Mouse (Mus musculus) heart, adult 2 months (tissue): ENCODE measurements around the gene Sebox. TPM values are rescaled to one million over a fixed set of nuclear protein-coding genes. Genes with fewer than 3 reads are reported as not detected.
A peak's percentile ranks its signal among the peaks of the same experiment; 100 is the strongest.

Experiments
- DNase-seq, 2 experiments: peaks; one replicate each; pipeline ENCODE4 v3.0.0; 2021
- H3K27ac ChIP-seq: fragments of 200-600 bp; 2 replicates; pipeline ENCODE4 v1.8.1; 2022
- H3K27me3 ChIP-seq: fragments of 200-500 bp; 2 replicates; pipeline ENCODE4 v1.6.1; 2012; ENCODE audit warnings: mild to moderate bottlenecking, low read length, inconsistent platforms, mixed read lengths; ENCODE audit not compliant: control insufficient read depth, insufficient read depth
- H3K36me3 ChIP-seq: fragments of 200-500 bp; 2 replicates; pipeline ENCODE4 v1.6.1; 2012; ENCODE audit warnings: low read length, inconsistent platforms; ENCODE audit not compliant: control insufficient read depth, insufficient read depth
- H3K4me1 ChIP-seq: fragments of 200-500 bp; 2 replicates; pipeline ENCODE4 v1.6.1; 2011; ENCODE audit warnings: low read length; ENCODE audit not compliant: control insufficient read depth, insufficient read depth
- H3K4me3 ChIP-seq: fragments of 200-600 bp; 2 replicates; pipeline ENCODE4 v1.8.1; 2022
- H3K79me2 ChIP-seq: fragments of 200-500 bp; replicated peaks from 2 replicates; pipeline ENCODE4 v1.6.1; 2012; ENCODE audit warnings: mild to moderate bottlenecking, inconsistent platforms, low read length, moderate library complexity, mixed read lengths; ENCODE audit not compliant: control insufficient read depth, insufficient read depth
- H3K9ac ChIP-seq: fragments of 200-500 bp; 2 replicates; pipeline ENCODE4 v1.6.1; 2012; ENCODE audit warnings: low read depth, mild to moderate bottlenecking, control low read depth, inconsistent platforms, low read length, mixed read lengths
- CTCF ChIP-seq: fragments of 200-600 bp; IDR thresholded peaks from 2 replicates; pipeline ENCODE4 v1.8.1; 2022; ENCODE audit warnings: antibody characterized with exemption, mild to moderate bottlenecking, moderate library complexity
- EP300 ChIP-seq: fragments of 200-500 bp; IDR thresholded peaks from 2 replicates; pipeline ENCODE4 v1.6.1; 2011; ENCODE audit warnings: low read depth, low read length, control low read depth; ENCODE audit not compliant: insufficient read depth
- POLR2A ChIP-seq: fragments of 200-500 bp; IDR thresholded peaks from 2 replicates; pipeline ENCODE4 v1.6.1; 2011; ENCODE audit warnings: mild to moderate bottlenecking, low read depth, low read length, control low read depth; ENCODE audit not compliant: insufficient read depth
- WGBS: fragments of 180-500 bp; shearing (Covaris S2); methylation state at CpG from one replicate; pipeline ENCODE4 v1.1.7; 2018; 5-methylcytosine and 5-hydroxymethylcytosine counted together
- intact Hi-C: fragments of 180-260 bp; cut with DNase I; formaldehyde crosslinking; loops from one replicate; pipeline ENCODE4 v1.15.1; 2025
- polyA plus RNA-seq: library from polyadenylated mRNA; depleted of rRNA; stranded (reverse); fragments of >200 nt; gene quantifications from 2 replicates; pipeline ENCODE4 v1.2.3, GENCODE M21; 2012
- total RNA-seq, 2 experiments: library from RNA; stranded (reverse); gene quantifications; 2 replicates each; pipeline ENCODE4 v1.2.3; 2021

Sebox gene
- total and polyA plus RNA-seq, 3 experiments: not detected

DNA sequence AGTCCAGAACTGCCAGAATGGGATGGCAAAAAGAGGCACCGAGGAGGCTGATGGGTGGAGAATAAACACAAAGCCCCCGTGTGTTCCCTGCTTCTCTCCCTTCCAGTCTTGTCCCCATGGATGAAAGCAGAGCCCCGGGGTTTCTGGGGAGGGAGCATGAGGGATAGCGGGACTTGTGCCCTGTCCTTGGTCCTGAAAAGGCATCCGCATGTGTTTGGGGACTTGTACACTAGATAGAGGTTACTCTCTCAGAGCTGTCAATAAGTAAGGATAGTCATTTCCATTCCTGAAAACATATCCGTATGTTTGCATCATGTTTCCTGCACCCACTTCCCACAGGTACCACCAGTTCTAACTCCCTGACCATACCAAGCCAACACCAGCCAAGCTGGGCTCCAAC is 7.3 kb upstream of the Sebox start:
- intact Hi-C loops: no loop called here
- Histone ChIP-seq H3K27me3 (peaks cover 9% of the 10 kb centered on the region), H3K36me3 (no peaks in the 10 kb centered on the region), H3K4me3 (no peak overlapping the region), H3K27ac (no peak overlapping the region), H3K79me2 (no peaks in the 10 kb centered on the region), H3K9ac (no peak overlapping the region), H3K4me1 (no peaks in the 10 kb centered on the region)
- 6% methylated on average over 6 of the region's 6 CpGs for WGBS
- TF ChIP-seq POLR2A (no peak), EP300 (no peak), CTCF (no peak)
- DNase-seq: no peak

DNA sequence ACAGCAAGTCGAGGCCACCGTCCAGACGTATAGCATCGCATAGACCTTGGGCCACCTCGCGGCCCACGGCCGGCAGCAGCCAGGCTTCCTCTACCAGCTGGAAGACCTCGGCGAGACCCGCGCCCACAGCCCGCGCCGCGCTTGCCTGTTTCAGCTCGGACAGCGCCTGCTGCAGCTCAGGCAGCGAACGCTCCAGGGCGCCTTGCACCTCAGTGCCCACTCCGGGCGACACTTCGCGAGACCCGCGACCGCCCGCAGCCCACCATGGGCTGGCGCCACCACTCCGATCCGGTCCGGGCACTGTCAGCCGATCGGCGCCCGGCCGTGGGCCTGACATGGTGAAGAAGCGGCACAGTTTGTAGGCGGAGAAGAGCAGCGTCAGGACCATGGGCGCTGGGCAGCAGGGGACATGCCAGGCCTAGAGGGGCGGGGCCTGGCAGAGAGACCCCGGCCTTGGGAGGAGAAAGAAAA is 6.1 kb upstream of the Sebox start:
- TF ChIP-seq POLR2A (no peak), EP300 (no peak), CTCF (no peak)
- peaks cover 7% of the 10 kb centered on the region for H3K27me3 ChIP-seq
- peak; percentile 25 to 32 for DNase-seq
- no peak overlapping the region for H3K27ac ChIP-seq
- H3K79me2 ChIP-seq: no peaks in the 10 kb centered on the region
- intact Hi-C loops: no loop called here
- H3K36me3 ChIP-seq: no peaks in the 10 kb centered on the region
- H3K4me3 ChIP-seq: peak overlapping the region; percentile 54
- no peaks in the 10 kb centered on the region for H3K4me1 ChIP-seq
- peak overlapping the region; percentile 47; the same call in 1 of the 2 replicates for H3K9ac ChIP-seq
- 1% methylated on average over 44 of the region's 44 CpGs for WGBS

DNA sequence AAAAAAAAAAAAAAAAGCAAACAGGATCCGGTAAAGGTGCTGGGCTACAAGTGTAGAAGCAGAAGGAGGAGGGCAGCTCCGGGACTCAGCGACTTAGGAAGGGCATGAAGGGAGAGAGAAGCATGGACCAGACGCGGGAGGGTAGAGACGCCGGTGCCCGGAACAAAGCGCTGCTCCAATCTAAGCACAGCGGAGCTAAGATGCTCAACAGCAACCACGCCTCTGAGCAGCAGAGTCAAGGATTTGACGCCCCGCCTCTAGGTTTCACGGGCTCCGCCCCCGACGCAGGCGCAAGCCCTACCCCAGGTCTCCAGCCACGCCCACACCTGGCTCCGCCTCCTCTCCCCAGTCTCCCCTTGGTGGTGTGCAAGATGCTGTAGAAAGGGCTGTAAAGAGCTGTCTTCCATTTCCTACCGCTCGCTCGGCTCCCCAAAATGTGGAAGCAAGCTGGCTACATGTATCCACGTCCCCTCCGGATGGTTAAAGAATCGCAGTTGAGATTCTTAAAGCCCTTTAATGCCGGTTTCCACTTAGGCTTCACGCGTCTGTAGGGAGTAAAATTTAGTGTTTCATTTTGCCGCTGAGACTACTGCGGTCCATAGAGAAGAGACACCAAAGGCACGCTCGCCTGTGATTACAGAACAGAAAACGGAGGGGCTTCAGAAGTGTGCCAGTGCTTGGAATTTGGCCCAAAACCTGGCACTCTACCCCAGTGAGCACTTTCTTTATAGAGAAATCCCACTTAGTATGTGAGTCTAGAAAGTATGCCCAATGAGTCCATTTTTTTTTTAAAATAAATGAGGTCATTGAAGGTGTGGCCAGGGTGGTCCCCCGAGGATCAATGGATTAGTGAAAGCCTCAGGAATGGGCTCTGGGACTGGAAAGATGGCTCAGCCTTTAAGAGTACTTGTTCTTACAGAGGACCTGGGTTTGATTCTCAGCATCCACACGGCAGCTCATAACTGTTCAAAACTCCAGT is 5.4 kb upstream of the Sebox start, which contains the start of gene Sarm1:
Gene Sarm1, minus strand, starts transcription at position 211 of the 979 bp plus-strand sequence.
- intact Hi-C loops: no loop called here
- 4% methylated on average over 36 of the region's 36 CpGs for WGBS

DNA sequence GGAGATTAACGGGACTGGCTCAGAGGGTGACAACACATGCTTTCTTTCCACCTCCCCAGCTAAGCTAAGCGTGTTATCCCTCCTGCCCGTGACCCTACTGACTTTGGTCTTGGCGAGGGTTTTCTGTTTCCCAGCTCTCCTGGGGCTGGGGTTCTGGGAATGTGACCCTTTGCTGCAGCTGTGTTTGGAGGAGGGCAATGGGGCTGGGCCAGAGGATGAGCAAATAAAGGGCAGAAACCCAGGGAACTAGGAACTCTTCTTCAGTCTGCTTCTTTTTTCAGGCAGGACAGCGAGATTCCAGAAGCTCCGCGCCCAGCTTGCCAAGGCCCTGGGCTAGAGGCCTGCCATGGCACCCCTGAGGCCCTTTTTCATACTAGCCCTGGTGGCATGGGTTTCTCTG is 4.2 kb upstream of the Sebox start, which contains the start of gene Vtn:
Gene Vtn, plus strand, starts transcription at position 88 of the 400 bp plus-strand sequence.
- Histone ChIP-seq H3K36me3 (no peaks in the 10 kb centered on the region), H3K9ac (peak within 1 kb of the TSS; percentile 27; the same call in 1 of the 2 replicates), H3K4me1 (no peaks in the 10 kb centered on the region), H3K27ac (peak within 1 kb of the TSS; percentile 51), H3K79me2 (no peaks in the 10 kb centered on the region), H3K27me3 (peaks cover 6% of the 10 kb centered on the region), H3K4me3 (peak within 1 kb of the TSS; percentile 54)
- 56% methylated on average over 7 of the region's 7 CpGs for WGBS
- TF ChIP-seq EP300 (0 out of 2 replicates have a peak, but pooled peaks have one; percentile 19), CTCF (no peak), POLR2A (peak; percentile 57)
- intact Hi-C loops: no loop called here
- peak; percentile 55 to 58 for DNase-seq

More for the DNA sequence above, 5.4 kb upstream of the Sebox start, which contains the start of gene Sarm1:
- H3K36me3 ChIP-seq: no peaks in the 10 kb centered on the region
- peak within 1 kb of the TSS; percentile 48 for H3K27ac ChIP-seq
- peaks cover 7% of the 10 kb centered on the region for H3K27me3 ChIP-seq
- no peaks in the 10 kb centered on the region for H3K79me2 ChIP-seq
- peak; percentile 93 for DNase-seq
- peak within 1 kb of the TSS; percentile 47; the same call in 1 of the 2 replicates for H3K9ac ChIP-seq
- no peaks in the 10 kb centered on the region for H3K4me1 ChIP-seq
- peak within 1 kb of the TSS; percentile 54 for H3K4me3 ChIP-seq
- TF ChIP-seq CTCF: 0 out of 2 replicates have a peak, but pooled peaks have one; percentile 11
- peak; percentile 70 for TF ChIP-seq POLR2A
- no peak for TF ChIP-seq EP300

DNA sequence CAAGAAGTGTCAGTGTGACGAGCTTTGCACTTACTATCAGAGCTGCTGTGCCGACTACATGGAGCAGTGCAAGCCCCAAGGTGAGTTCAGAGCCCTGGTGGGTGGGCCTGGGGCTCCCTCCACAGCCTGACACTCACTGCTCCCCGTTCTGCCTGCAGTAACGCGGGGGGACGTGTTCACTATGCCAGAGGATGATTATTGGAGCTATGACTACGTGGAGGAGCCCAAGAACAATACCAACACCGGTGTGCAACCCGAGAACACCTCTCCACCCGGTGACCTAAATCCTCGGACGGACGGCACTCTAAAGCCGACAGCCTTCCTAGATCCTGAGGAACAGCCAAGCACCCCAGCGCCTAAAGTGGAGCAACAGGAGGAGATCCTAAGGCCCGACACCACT is 3.7 kb upstream of the Sebox start:
- Histone ChIP-seq H3K79me2 (no peaks in the 10 kb centered on the region), H3K4me3 (no peak overlapping the region)

More for the DNA sequence above, 3.7 kb upstream of the Sebox start:
- TF ChIP-seq POLR2A (no peak), EP300 (no peak), CTCF (no peak)
- H3K4me1 ChIP-seq: no peaks in the 10 kb centered on the region
- H3K36me3 ChIP-seq: no peaks in the 10 kb centered on the region
- DNase-seq: no peak
- H3K27me3 ChIP-seq: peaks cover 6% of the 10 kb centered on the region
- peak overlapping the region; percentile 27; the same call in 1 of the 2 replicates for H3K9ac ChIP-seq
- peak overlapping the region; percentile 51 for H3K27ac ChIP-seq
- intact Hi-C loops: no loop called here
- 45% methylated on average over 16 of the region's 16 CpGs for WGBS
